Mouse (Mus musculus) megakaryocyte, embryonic 14.5 days (primary cell): ENCODE measurements around the gene Atp6v1a.

Experiments used
- FLI1 ChIP-seq: IDR thresholded peaks from 2 replicates; pipeline ENCODE4 v1.6.1; 2012; ENCODE audit warnings: low read length, inconsistent platforms, mixed read lengths
- GATA1 ChIP-seq: IDR thresholded peaks from 3 replicates; pipeline ENCODE4 v1.6.1; 2012; ENCODE audit warnings: mixed read lengths, low read length, inconsistent platforms, borderline replicate concordance

- TF ChIP-seq GATA1 = no peak
- TF ChIP-seq FLI1 = no peak
Observed at GRCm38 (mm10) chr16:44132300-44132699, 7.2 kb downstream of the Atp6v1a start.
